Mouse (Mus musculus) midbrain, postnatal 0 days (tissue): Measurements from ENCODE around the gene Adcyap1r1. TPM values are rescaled to one million over a fixed set of nuclear protein-coding genes. Genes with fewer than 3 reads are reported as not detected.

Experiments
- ATAC-seq: fragments of 200-750 bp; cut with Nextera tagmentation; 2 replicates; pipeline ENCODE4 v1.8.0; 2017; ENCODE audit warnings: moderate number of reproducible peaks, mild to moderate bottlenecking, moderate TSS enrichment, moderate library complexity; ENCODE audit not compliant: low FRiP score
- DNase-seq: peaks from one replicate; pipeline ENCODE4 v3.0.0-alpha.2; 2015; ENCODE audit warnings: low spot score
- H3K27ac ChIP-seq: fragments of 300-500 bp; sonication (generic); 2 replicates; pipeline ENCODE4 v1.5.1; 2014; ENCODE audit warnings: low read depth, mild to moderate bottlenecking, low read length, mixed read lengths
- H3K27me3 ChIP-seq: fragments of 300-500 bp; sonication (generic); 2 replicates; pipeline ENCODE4 v1.6.1; 2014; ENCODE audit warnings: low read length, control low read depth, mixed read lengths; ENCODE audit not compliant: insufficient read depth
- H3K36me3 ChIP-seq: fragments of 300-500 bp; sonication (generic); 2 replicates; pipeline ENCODE4 v1.6.1; 2014; ENCODE audit warnings: low read length, control low read depth, mixed read lengths; ENCODE audit not compliant: insufficient read depth
- H3K4me1 ChIP-seq: fragments of 300-500 bp; sonication (generic); 2 replicates; pipeline ENCODE4 v1.6.1; 2014; ENCODE audit warnings: mild to moderate bottlenecking, control low read depth, antibody characterized with exemption, low read length, mixed read lengths; ENCODE audit not compliant: insufficient read depth
- H3K4me2 ChIP-seq: fragments of 300-500 bp; sonication (generic); 2 replicates; pipeline ENCODE4 v1.6.1; 2014; ENCODE audit warnings: low read depth, mild to moderate bottlenecking, low read length, mixed read lengths; ENCODE audit not compliant: poor library complexity, severe bottlenecking
- H3K4me3 ChIP-seq: fragments of 300-500 bp; sonication (generic); 2 replicates; pipeline ENCODE4 v1.5.1; 2014; ENCODE audit warnings: low read depth, mild to moderate bottlenecking, low read length, moderate library complexity
- H3K9ac ChIP-seq: fragments of 300-500 bp; sonication (generic); replicated peaks from 2 replicates; pipeline ENCODE4 v1.6.1; 2014; ENCODE audit warnings: mild to moderate bottlenecking, low read length, moderate library complexity, mixed read lengths; ENCODE audit not compliant: poor library complexity, severe bottlenecking
- H3K9me3 ChIP-seq: fragments of 300-500 bp; sonication (generic); 2 replicates; pipeline ENCODE4 v1.6.1; 2016; ENCODE audit warnings: low read length, control low read depth
- CTCF ChIP-seq: IDR thresholded peaks from 2 replicates; pipeline ENCODE4 v1.5.1; 2016; ENCODE audit warnings: antibody characterized with exemption, mild to moderate bottlenecking
- WGBS: fragments of 180-500 bp; shearing (Covaris S2); extraction: QIAGEN DNeasy Blood & Tissue Kit; methylation state at CpG from one replicate; pipeline ENCODE4 v1.1.7; 2014; 5-methylcytosine and 5-hydroxymethylcytosine counted together
- polyA plus RNA-seq: library from polyadenylated mRNA; unstranded; fragments of >200 nt; fragmentation: Nextera tagmentation; extraction: Ambion mirVana; gene quantifications from 2 replicates; pipeline ENCODE4 v1.2.1, GENCODE M21; 2015
- total RNA-seq: library from RNA; depleted of rRNA; stranded (reverse); fragments of >200 nt; gene quantifications from 2 replicates; pipeline ENCODE4 v1.2.3, GENCODE M21; 2014

Adcyap1r1 gene
- total and polyA plus RNA-seq, 2 experiments from 2014 or later, result 68.6 to 207 TPM

DNA sequence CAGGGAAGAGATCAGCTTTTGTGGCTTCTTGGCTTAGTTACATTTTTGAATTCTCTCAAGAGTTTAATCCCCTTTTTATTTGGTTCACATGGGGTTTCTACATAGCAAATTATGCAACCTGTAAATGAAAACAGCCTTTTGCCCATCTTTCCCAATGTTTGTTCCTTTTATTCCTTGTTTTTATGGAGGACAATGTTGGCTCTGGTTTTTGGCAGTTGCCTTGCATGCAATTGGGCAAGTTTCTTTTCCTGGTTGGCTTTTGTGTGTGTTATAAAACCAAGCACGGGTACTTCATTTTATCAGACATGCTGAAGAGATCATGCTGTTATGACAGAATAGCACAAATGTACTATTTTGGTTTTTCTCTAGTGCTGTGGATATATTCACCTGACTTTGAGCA, 30.7 kb downstream of the Adcyap1r1 start:
- WGBS, result 64% methylated on average over 1 of the region's 1 CpGs
- Histone ChIP-seq H3K4me1 (0 out of 2 replicates have a peak, but pooled peaks cover 6% of the 10 kb centered on the region), H3K4me2 (no peak overlapping the region), H3K9me3 (no peaks in the 10 kb centered on the region), H3K36me3 (peaks cover 41% of the 10 kb centered on the region), H3K27me3 (no peaks in the 10 kb centered on the region), H3K4me3 (no peak overlapping the region), H3K27ac (no peak overlapping the region), H3K9ac (no peak overlapping the region)
- no peak for ATAC-seq
- no peak for TF ChIP-seq CTCF
- DNase-seq, result no peak

GRCm38 (mm10) chr6:55483360-55483759, 31.6 kb downstream of the Adcyap1r1 start:
- Histone ChIP-seq H3K27me3 (no peaks in the 10 kb centered on the region), H3K9me3 (no peaks in the 10 kb centered on the region), H3K27ac (peak overlapping the region; percentile 43; the same call in 1 of the 2 replicates), H3K4me2 (no peak overlapping the region), H3K4me3 (no peak overlapping the region), H3K9ac (no peak overlapping the region), H3K4me1 (0 out of 2 replicates have a peak, but pooled peaks cover 6% of the 10 kb centered on the region), H3K36me3 (peaks cover 38% of the 10 kb centered on the region)
- TF ChIP-seq CTCF, result no peak
- ATAC-seq (no peak), DNase-seq (no peak)
- WGBS, result 75% methylated on average over 7 of the region's 7 CpGs

- ATAC-seq (no peak), DNase-seq (peak; percentile 71)
- Histone ChIP-seq H3K9me3 (no peaks in the 10 kb centered on the region), H3K27me3 (no peaks in the 10 kb centered on the region), H3K4me1 (0 out of 2 replicates have a peak, but pooled peaks cover 6% of the 10 kb centered on the region), H3K4me3 (no peak overlapping the region), H3K4me2 (no peak overlapping the region), H3K27ac (no peak overlapping the region), H3K36me3 (peaks cover 38% of the 10 kb centered on the region), H3K9ac (0 out of 2 replicates have a peak overlapping the region, but pooled peaks have one; percentile 24)
- 11% methylated on average over 4 of the region's 4 CpGs for WGBS
- no peak for TF ChIP-seq CTCF
Measured at GRCm38 (mm10) chr6:55484224-55484623, 32.4 kb downstream of the Adcyap1r1 start.

- H3K36me3 ChIP-seq, result peaks cover 37% of the 10 kb centered on the region
- no peak for TF ChIP-seq CTCF
- 85% methylated on average over 4 of the region's 4 CpGs for WGBS
- H3K9ac ChIP-seq, result no peak overlapping the region
- ATAC-seq (no peak), DNase-seq (no peak)
- H3K9me3 ChIP-seq, result no peaks in the 10 kb centered on the region
- H3K27ac ChIP-seq, result no peak overlapping the region
- no peak overlapping the region for H3K4me3 ChIP-seq
- H3K4me1 ChIP-seq, result 0 out of 2 replicates have a peak, but pooled peaks cover 6% of the 10 kb centered on the region
- no peaks in the 10 kb centered on the region for H3K27me3 ChIP-seq
- no peak overlapping the region for H3K4me2 ChIP-seq
Measured at GRCm38 (mm10) chr6:55485216-55485615, 33.4 kb downstream of the Adcyap1r1 start.

DNA sequence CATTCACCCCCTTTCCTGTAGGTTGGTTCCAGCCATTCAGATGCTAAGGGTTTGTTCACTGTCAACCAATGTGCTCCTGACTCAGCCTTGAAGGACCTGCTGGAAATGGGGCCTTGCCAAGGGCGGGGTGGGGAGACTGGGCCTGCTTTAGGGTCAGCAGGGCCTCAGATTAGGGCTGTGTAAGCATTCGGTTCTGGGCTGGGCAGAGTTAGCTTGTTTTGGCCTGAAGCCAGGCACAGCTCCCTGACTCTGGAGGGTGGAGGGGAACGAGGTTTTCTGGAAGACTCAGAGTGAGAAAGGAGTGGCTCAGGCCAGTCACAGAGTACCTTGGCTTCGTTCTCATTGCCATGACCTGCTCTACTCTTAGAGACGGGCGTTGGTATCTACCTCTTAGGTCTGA, 35.9 kb downstream of the Adcyap1r1 start:
- peaks cover 55% of the 10 kb centered on the region for H3K36me3 ChIP-seq
- 62% methylated on average over 6 of the region's 6 CpGs for WGBS
- H3K27ac ChIP-seq, result no peak overlapping the region
- no peak overlapping the region for H3K9ac ChIP-seq
- ATAC-seq, result no peak
- H3K4me3 ChIP-seq, result no peak overlapping the region
- no peak for DNase-seq
- 0 out of 2 replicates have a peak, but pooled peaks cover 6% of the 10 kb centered on the region for H3K4me1 ChIP-seq
- no peak overlapping the region for H3K4me2 ChIP-seq
- no peak for TF ChIP-seq CTCF
- H3K27me3 ChIP-seq, result no peaks in the 10 kb centered on the region
- H3K9me3 ChIP-seq, result no peaks in the 10 kb centered on the region

DNA sequence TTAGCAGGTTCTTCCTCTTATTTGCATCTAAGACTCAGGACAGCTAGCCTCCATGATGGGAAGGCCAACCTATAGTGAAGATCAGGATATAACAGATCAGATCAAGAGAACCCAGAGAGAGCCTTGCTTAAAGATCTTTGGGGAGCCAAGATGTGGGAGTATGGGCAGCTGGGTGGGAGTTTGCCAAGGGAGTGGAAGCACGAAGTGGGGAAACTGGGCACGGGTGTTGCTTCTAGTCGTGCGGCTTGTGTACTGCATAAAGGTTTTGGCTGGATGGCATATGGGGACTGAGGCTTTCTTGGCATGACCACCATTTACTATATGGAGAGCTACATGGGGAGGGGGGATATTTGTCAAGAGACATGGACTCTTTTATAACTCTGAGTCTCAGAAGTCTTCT, 44.4 kb downstream of the Adcyap1r1 start:
- Histone ChIP-seq H3K27me3 (no peaks in the 10 kb centered on the region), H3K4me3 (no peak overlapping the region), H3K9ac (no peak overlapping the region), H3K9me3 (no peaks in the 10 kb centered on the region), H3K27ac (no peak overlapping the region), H3K4me1 (no peaks in the 10 kb centered on the region), H3K4me2 (no peak overlapping the region), H3K36me3 (peaks cover 51% of the 10 kb centered on the region)
- 91% methylated on average over 4 of the region's 4 CpGs for WGBS
- DNase-seq (no peak), ATAC-seq (no peak)
- TF ChIP-seq CTCF, result no peak
